Mouse (Mus musculus) kidney, postnatal 0 days (tissue): ENCODE data around the gene Hist1h1t. TPM values are rescaled to one million over a fixed set of nuclear protein-coding genes. Genes with fewer than 3 reads are reported as not detected.

Experiments used
- ATAC-seq: fragments of 200-750 bp; cut with Nextera tagmentation; replicated peaks from 2 replicates; pipeline ENCODE4 v1.8.0; 2017; ENCODE audit warnings: low read depth, moderate number of reproducible peaks, moderate TSS enrichment, moderate library complexity; ENCODE audit not compliant: low FRiP score
- DNase-seq: peaks from one replicate; pipeline ENCODE4 v3.0.0-alpha.2; 2016; ENCODE audit warnings: low spot score
- H3K27ac ChIP-seq: fragments of 300-500 bp; sonication (generic); 2 replicates; pipeline ENCODE4 v1.5.1; 2014; ENCODE audit warnings: mild to moderate bottlenecking
- H3K27me3 ChIP-seq: fragments of 300-500 bp; sonication (generic); 2 replicates; pipeline ENCODE4 v1.6.1; 2014; ENCODE audit warnings: low read length, mixed read lengths; ENCODE audit not compliant: insufficient read depth
- H3K36me3 ChIP-seq: fragments of 300-500 bp; sonication (generic); 2 replicates; pipeline ENCODE4 v1.6.1; 2014; ENCODE audit warnings: low read length, mixed read lengths; ENCODE audit not compliant: insufficient read depth
- H3K4me1 ChIP-seq: fragments of 300-500 bp; sonication (generic); replicated peaks from 2 replicates; pipeline ENCODE4 v1.6.1; 2014; ENCODE audit warnings: antibody characterized with exemption, low read length, mixed read lengths; ENCODE audit not compliant: insufficient read depth
- H3K4me2 ChIP-seq: fragments of 300-500 bp; sonication (generic); 2 replicates; pipeline ENCODE4 v1.6.1; 2014; ENCODE audit warnings: mild to moderate bottlenecking, low read length, moderate library complexity, mixed read lengths
- H3K4me3 ChIP-seq: fragments of 300-500 bp; sonication (generic); replicated peaks from 2 replicates; pipeline ENCODE4 v1.5.1; 2014; ENCODE audit warnings: low read depth, low read length
- H3K9ac ChIP-seq: fragments of 300-500 bp; sonication (generic); 2 replicates; pipeline ENCODE4 v1.6.1; 2014; ENCODE audit warnings: low read depth, low read length
- H3K9me3 ChIP-seq: fragments of 300-500 bp; sonication (generic); replicated peaks from 2 replicates; pipeline ENCODE4 v1.6.1; 2016; ENCODE audit warnings: low read length, inconsistent platforms, mixed read lengths
- CTCF ChIP-seq: IDR thresholded peaks from 2 replicates; pipeline ENCODE4 v1.5.1; 2016; ENCODE audit warnings: antibody characterized with exemption, low read depth, mild to moderate bottlenecking, moderate library complexity
- WGBS: fragments of 180-500 bp; shearing (Covaris S2); extraction: QIAGEN DNeasy Blood & Tissue Kit; methylation state at CpG from one replicate; pipeline ENCODE4 v1.1.7; 2014; 5-methylcytosine and 5-hydroxymethylcytosine counted together
- microRNA-seq: library from miRNA; unstranded; fragments of <30 nt; microRNA quantifications from one replicate; pipeline ENCODE4, GENCODE M21; 2016
- polyA plus RNA-seq: library from polyadenylated mRNA; unstranded; fragments of >200 nt; fragmentation: Nextera tagmentation; extraction: Ambion mirVana; gene quantifications from 2 replicates; pipeline ENCODE4 v1.2.1, GENCODE M21; 2015

Hist1h1t gene
- polyA plus RNA-seq, 1 experiment from 2014 or later = not detected

DNA sequence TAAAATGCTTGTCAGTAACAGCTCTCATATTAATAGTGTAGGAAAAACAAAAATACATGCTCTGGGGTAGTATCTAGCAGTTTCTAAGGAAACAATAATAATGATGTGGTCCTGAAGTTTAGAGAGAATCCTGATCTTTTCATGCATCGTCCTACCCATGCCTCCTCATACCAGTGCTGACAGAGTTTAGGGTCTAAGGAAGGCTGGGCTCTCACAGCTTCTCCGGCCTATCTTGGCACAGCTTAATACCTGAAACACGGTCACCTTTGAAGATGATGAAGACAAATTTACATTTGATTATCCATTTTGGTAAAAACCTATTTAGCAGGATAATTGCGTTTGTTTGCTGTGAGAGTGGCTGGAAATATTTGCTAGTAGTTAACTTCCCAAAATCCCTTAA, 48.3 kb downstream of the Hist1h1t start:
- DNase-seq (no peak), ATAC-seq (no peak)
- Histone ChIP-seq H3K9ac (no peak overlapping the region), H3K4me3 (no peak overlapping the region), H3K27me3 (no peaks in the 10 kb centered on the region), H3K4me2 (peak overlapping the region; percentile 60), H3K9me3 (no peaks in the 10 kb centered on the region), H3K36me3 (no peaks in the 10 kb centered on the region), H3K4me1 (peaks cover 11% of the 10 kb centered on the region), H3K27ac (no peak overlapping the region)
- no peak for TF ChIP-seq CTCF
- 39% methylated on average over 4 of the region's 4 CpGs for WGBS

DNA sequence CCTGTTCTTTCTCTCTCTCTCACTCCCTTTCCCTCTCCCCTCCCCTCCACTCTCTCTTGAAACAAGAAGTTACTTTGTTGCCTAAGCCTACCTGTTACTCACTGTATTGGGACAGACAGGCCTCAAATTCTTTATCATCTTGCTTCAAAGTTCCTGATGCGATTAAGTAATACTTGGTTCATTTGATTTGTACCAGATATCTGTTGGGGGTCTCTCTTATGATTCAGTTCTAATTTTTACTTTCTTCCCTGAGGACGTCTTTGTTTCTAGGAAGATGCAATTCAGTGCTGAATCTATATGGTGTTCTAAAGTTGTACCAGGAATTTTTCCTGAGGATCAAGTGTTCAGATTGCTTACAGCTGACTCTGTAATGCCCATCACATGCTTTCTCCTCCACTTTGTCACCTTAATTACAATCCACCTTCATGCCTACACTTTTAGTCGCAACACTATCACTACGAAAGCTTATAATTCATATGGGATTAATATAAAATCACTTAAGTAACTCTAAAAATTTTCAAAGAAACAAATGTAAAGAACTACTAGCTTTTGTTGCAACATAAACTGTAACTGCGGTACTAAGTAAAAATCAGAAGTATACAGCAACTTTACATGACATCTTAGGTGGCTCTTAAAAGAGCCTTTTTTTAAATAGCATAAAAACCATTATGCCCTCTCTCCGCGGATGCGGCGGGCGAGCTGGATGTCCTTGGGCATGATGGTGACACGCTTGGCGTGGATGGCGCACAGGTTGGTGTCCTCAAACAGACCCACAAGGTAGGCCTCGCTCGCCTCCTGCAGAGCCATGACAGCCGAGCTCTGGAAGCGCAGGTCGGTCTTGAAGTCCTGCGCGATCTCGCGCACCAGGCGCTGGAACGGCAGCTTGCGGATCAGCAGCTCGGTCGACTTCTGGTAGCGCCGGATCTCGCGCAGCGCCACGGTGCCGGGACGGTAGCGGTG, 49.1 kb downstream of the Hist1h1t start:
- no peak for DNase-seq
- no peaks in the 10 kb centered on the region for H3K36me3 ChIP-seq
- H3K9ac ChIP-seq = peak overlapping the region; percentile 31; the same call in 1 of the 2 replicates
- no peak for ATAC-seq
- TF ChIP-seq CTCF = no peak
- H3K27me3 ChIP-seq = no peaks in the 10 kb centered on the region
- H3K4me3 ChIP-seq = peak overlapping the region; percentile 30
- peak overlapping the region; percentile 60 for H3K4me2 ChIP-seq
- no peaks in the 10 kb centered on the region for H3K9me3 ChIP-seq
- H3K27ac ChIP-seq = peak overlapping the region; percentile 57; the same call in 1 of the 2 replicates
- peaks cover 11% of the 10 kb centered on the region for H3K4me1 ChIP-seq
- WGBS = 2% methylated on average over 13 of the region's 36 CpGs

DNA sequence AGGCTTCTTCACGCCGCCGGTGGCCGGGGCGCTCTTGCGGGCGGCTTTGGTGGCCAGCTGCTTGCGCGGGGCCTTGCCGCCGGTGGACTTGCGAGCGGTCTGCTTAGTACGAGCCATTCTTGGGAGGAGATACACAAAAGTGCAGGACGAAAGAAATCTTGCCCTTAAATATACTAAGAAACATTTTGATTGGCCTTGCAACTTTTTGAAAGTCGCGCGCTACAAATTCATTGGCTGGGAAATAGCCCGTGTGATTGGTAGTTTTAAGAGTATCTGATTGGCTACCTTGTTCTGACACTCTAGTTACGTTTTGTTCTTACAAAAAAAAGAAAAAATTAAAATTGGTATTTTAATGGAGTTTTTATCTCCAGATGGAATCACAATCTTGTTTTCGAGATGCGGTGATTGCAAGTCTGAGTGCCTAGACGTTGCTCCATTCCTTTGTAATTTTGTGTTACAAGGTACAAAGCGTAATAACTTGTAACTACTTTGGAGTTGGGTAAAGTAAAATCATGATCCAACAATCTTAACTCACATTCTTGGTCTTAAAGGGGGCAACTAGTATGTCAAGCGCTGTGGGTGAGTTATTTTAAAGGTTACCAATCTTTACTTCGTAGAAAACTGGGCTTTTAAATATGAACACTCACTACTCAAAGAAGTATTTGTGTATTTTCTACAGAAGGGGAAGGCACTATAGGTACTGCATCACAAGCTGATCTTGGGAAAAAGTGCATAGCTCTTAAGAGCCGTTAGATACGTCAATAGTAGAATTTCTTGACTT, 50.0 kb downstream of the Hist1h1t start, which contains the start of gene Hist1h3c:
Gene Hist1h3c (minus strand): TSS at position 222 of the 781 bp plus-strand sequence.
- Histone ChIP-seq H3K9me3 (no peaks in the 10 kb centered on the region), H3K4me2 (peak within 1 kb of the TSS; percentile 60), H3K4me1 (peaks cover 11% of the 10 kb centered on the region), H3K4me3 (peak within 1 kb of the TSS; percentile 32), H3K36me3 (no peaks in the 10 kb centered on the region), H3K27me3 (no peaks in the 10 kb centered on the region), H3K9ac (peak within 1 kb of the TSS; percentile 54), H3K27ac (peak within 1 kb of the TSS; percentile 96)
- ATAC-seq = peak; percentile 61
- no peak for TF ChIP-seq CTCF
- peak; percentile 98 for DNase-seq
- WGBS = 1% methylated on average over 22 of the region's 28 CpGs

Small RNA genes lying within 50 kb of the gene (microRNA-seq; reads per million reads assigned to microRNA genes)
- not detected for gene Gm44314
- gene Gm44350 = not detected

Other genes with a start within 250 kb of the Hist1h1t start
- 0.06 TPM in 1 of 2 replicates, not detected in the other for gene Btn1a1, start 229.9 kb upstream of the Hist1h1t start, polyA plus RNA-seq
- 0.13 and 0.28 TPM in 2 replicates for gene Btn2a2, start 207.0 kb upstream of the Hist1h1t start, polyA plus RNA-seq
- 7.6 and 8.3 TPM in 2 replicates for gene Hist1h4h, start 164.8 kb upstream of the Hist1h1t start, polyA plus RNA-seq
- gene Hist1h2af, start 161.9 kb upstream of the Hist1h1t start, polyA plus RNA-seq = 3.3 and 4.9 TPM in 2 replicates
- gene Hist1h3g, start 160.4 kb upstream of the Hist1h1t start, polyA plus RNA-seq = 3.9 and 4.0 TPM in 2 replicates
- 0.37 and 0.43 TPM in 2 replicates for gene Hist1h2bh, start 152.4 kb upstream of the Hist1h1t start, polyA plus RNA-seq
- 0.71 and 0.83 TPM in 2 replicates for gene Hist1h3f, start 151.8 kb upstream of the Hist1h1t start, polyA plus RNA-seq
- gene Hist1h4f, start 144.2 kb upstream of the Hist1h1t start, polyA plus RNA-seq = 0.58 TPM in 1 of 2 replicates, not detected in the other
- gene Hist1h1d, start 142.6 kb upstream of the Hist1h1t start, polyA plus RNA-seq = 0.22 and 0.23 TPM in 2 replicates
- 3.9 and 5.0 TPM in 2 replicates for gene Hist1h3e, start 133.4 kb upstream of the Hist1h1t start, polyA plus RNA-seq
- 42.2 and 50.2 TPM in 2 replicates for gene Hist1h2ae, start 124.6 kb upstream of the Hist1h1t start, polyA plus RNA-seq
- gene Hist1h2bg, start 124.4 kb upstream of the Hist1h1t start, polyA plus RNA-seq = 3.4 and 4.1 TPM in 2 replicates
- gene Hist1h2bf, start 121.6 kb upstream of the Hist1h1t start, polyA plus RNA-seq = 3.4 TPM in 2 replicates
- gene Hist1h2ad, start 121.4 kb upstream of the Hist1h1t start, polyA plus RNA-seq = 0.27 and 0.76 TPM in 2 replicates
- gene Hist1h3d, start 120.1 kb upstream of the Hist1h1t start, polyA plus RNA-seq = 2.6 and 4.2 TPM in 2 replicates
- gene Hist1h4d, start 114.2 kb upstream of the Hist1h1t start, polyA plus RNA-seq = 68.3 and 77.0 TPM in 2 replicates
- 0.83 and 0.84 TPM in 2 replicates for gene Hist1h2be, start 74.7 kb upstream of the Hist1h1t start, polyA plus RNA-seq
- gene Hist1h1e, start 73.3 kb upstream of the Hist1h1t start, polyA plus RNA-seq = 13.0 and 14.3 TPM in 2 replicates
- 0.75 and 1.1 TPM in 2 replicates for gene Hist1h2ac, start 11.9 kb upstream of the Hist1h1t start, polyA plus RNA-seq
- gene Hist1h2bc, start 11.6 kb upstream of the Hist1h1t start, polyA plus RNA-seq = 132 and 139 TPM in 2 replicates
- 5.2 and 7.4 TPM in 2 replicates for gene Hist1h4c, start 2.6 kb downstream of the Hist1h1t start, polyA plus RNA-seq
- 16.8 and 18.0 TPM in 2 replicates for gene Hfe, start 15.0 kb downstream of the Hist1h1t start, polyA plus RNA-seq
- 33.9 and 41.0 TPM in 2 replicates for gene Hist1h1c, start 43.0 kb downstream of the Hist1h1t start, polyA plus RNA-seq
- gene Hist1h3c, start 49.8 kb downstream of the Hist1h1t start, polyA plus RNA-seq = 6.0 and 7.0 TPM in 2 replicates
- 2.1 and 2.2 TPM in 2 replicates for gene Hist1h2bb, start 50.9 kb downstream of the Hist1h1t start, polyA plus RNA-seq
- 21.7 and 26.6 TPM in 2 replicates for gene Hist1h2ab, start 55.3 kb downstream of the Hist1h1t start, polyA plus RNA-seq
- 5.9 and 8.7 TPM in 2 replicates for gene Hist1h3b, start 56.5 kb downstream of the Hist1h1t start, polyA plus RNA-seq
- gene Hist1h4b, start 61.2 kb downstream of the Hist1h1t start, polyA plus RNA-seq = 4.4 and 5.6 TPM in 2 replicates
- not detected in 2 replicates for gene Hist1h4a, start 65.4 kb downstream of the Hist1h1t start, polyA plus RNA-seq
- 5.2 and 6.7 TPM in 2 replicates for gene Hist1h3a, start 66.6 kb downstream of the Hist1h1t start, polyA plus RNA-seq
- gene Hist1h1a, start 67.9 kb downstream of the Hist1h1t start, polyA plus RNA-seq = 1.3 and 1.8 TPM in 2 replicates
- gene Trim38, start 74.1 kb downstream of the Hist1h1t start, polyA plus RNA-seq = 0.06 TPM in 1 of 2 replicates, not detected in the other
- 0.96 TPM in 2 replicates for gene Slc17a2, start 111.2 kb downstream of the Hist1h1t start, polyA plus RNA-seq
- gene Slc17a3, start 143.6 kb downstream of the Hist1h1t start, polyA plus RNA-seq = 14.2 and 17.4 TPM in 2 replicates
- 79.1 and 84.5 TPM in 2 replicates for gene Slc17a1, start 171.9 kb downstream of the Hist1h1t start, polyA plus RNA-seq
- 3.6 and 4.3 TPM in 2 replicates for gene Slc17a4, start 219.2 kb downstream of the Hist1h1t start, polyA plus RNA-seq
- not detected in 2 replicates for gene Hist1h2ba, start 238.3 kb downstream of the Hist1h1t start, polyA plus RNA-seq
- not detected in 2 replicates for gene Hist1h2aa, start 238.6 kb downstream of the Hist1h1t start, polyA plus RNA-seq